Mouse (Mus musculus): Measurements from ENCODE around the gene 1500009C09Rik. TPM values are rescaled to one million over a fixed set of nuclear protein-coding genes. Genes with fewer than 3 reads are reported as not detected.
A peak's percentile ranks its signal among the peaks of the same experiment; 100 is the strongest.

1500009C09Rik gene
- total and polyA plus RNA-seq, 3 experiments = not detected

GRCm38 (mm10) chr15:82221104-82221860, 30.9 kb upstream of the 1500009C09Rik start:
- peaks cover 18% of the 10 kb centered on the region for H3K79me2 ChIP-seq (replicated peaks; ENCODE audit: control insufficient read depth, extremely low read depth, insufficient read depth, poor library complexity, severe bottlenecking)
- peaks cover 27 to 74% of the 10 kb centered on the region in 2 experiments for H3K4me1 ChIP-seq (ENCODE audit: control insufficient read depth in 1 of 2, insufficient read depth in 2 of 2)
- no peaks in the 10 kb centered on the region for H3K27me3 ChIP-seq (replicated peaks)
- peak overlapping the region; percentile 75 for H3K4me2 ChIP-seq (ENCODE audit: insufficient read depth, low read depth, poor library complexity, severe bottlenecking)
- no peaks in the 10 kb centered on the region for H3K9me3 ChIP-seq (replicated peaks; ENCODE audit: low read length)
- H3K36me3 ChIP-seq (replicated peaks in 1 of 2; ENCODE audit: control insufficient read depth in 1 of 2, insufficient read depth in 1 of 2, low read length in 1 of 2) = peaks cover 5 to 10% of the 10 kb centered on the region in 2 experiments
- peak overlapping the region; percentile 90 for H3K27ac ChIP-seq (ENCODE audit: insufficient read depth, low read depth)
- in situ Hi-C loops (cut with MboI; ENCODE audit: low pct_ligation_motif_present, low pct_unique_long_range_greater_than_20kb, low sequenced_read_pairs) = no loop called here
- peak overlapping the region; percentile 9 to 31 (median 28) for H3K4me3 ChIP-seq (replicated peaks in 1 of 3; ENCODE audit: low read depth in 2 of 3, low read length in 2 of 3, poor library complexity in 1 of 3)
- peak; percentile 89 for DNase-seq (ENCODE audit: extremely low read depth)
- dilution Hi-C loops (cut with MboI; ENCODE audit: extremely low pct_ligation_motif_present, extremely low pct_unique_long_range_greater_than_20kb, low sequenced_read_pairs) = no loop called here
- peak overlapping the region; percentile 97 for H3K9ac ChIP-seq (ENCODE audit: insufficient read depth, low read depth)
- TF ChIP-seq ELF1 (IDR thresholded peaks at IDR 0.05; ENCODE audit: low read depth, low read length) (no peak), UBTF (IDR thresholded peaks at IDR 0.05; ENCODE audit: low read depth, low read length) (peak; percentile 61), EP300 (IDR thresholded peaks at IDR 0.05; ENCODE audit: low read length) (0 out of 2 replicates have a peak, but pooled peaks have one; percentile 16), E2F4 (IDR thresholded peaks at IDR 0.05; ENCODE audit: insufficient replicate concordance, low read depth, low read length) (no peak), POLR2A (IDR thresholded peaks at IDR 0.05; ENCODE audit: low read depth, low read length) (peak; percentile 58; the same call in 1 of the 2 replicates), USF2 (conservative IDR thresholded peaks at IDR 0.05; ENCODE audit: low read depth, low read length) (no peak), RAD21 (IDR thresholded peaks at IDR 0.05; ENCODE audit: low read depth, low read length) (peak; percentile 57), CHD1 (IDR thresholded peaks at IDR 0.05; ENCODE audit: low read depth, low read length) (peak; percentile 95), ZMIZ1 (IDR thresholded peaks at IDR 0.05; ENCODE audit: low read depth, low read length) (peak; percentile 52), MEF2A (IDR thresholded peaks at IDR 0.05; ENCODE audit: borderline replicate concordance, low read depth, low read length) (peak; percentile 10), SIN3A (IDR thresholded peaks at IDR 0.05; ENCODE audit: low read length) (peak; percentile 89), NRF1 (IDR thresholded peaks at IDR 0.05; ENCODE audit: low read depth, low read length) (no peak), BHLHE40 (IDR thresholded peaks at IDR 0.05; ENCODE audit: low read depth, low read length) (0 out of 2 replicates have a peak, but pooled peaks have one; percentile 31), POLR2AphosphoS2 (IDR thresholded peaks at IDR 0.05; ENCODE audit: low read depth, low read length) (peak; percentile 82), ETS1 (conservative IDR thresholded peaks at IDR 0.05; ENCODE audit: low read depth, low read length) (peak; percentile 8), ZNF384 (IDR thresholded peaks at IDR 0.05; ENCODE audit: low read depth, low read length) (peak; percentile 38), TCF12 (IDR thresholded peaks at IDR 0.05; ENCODE audit: low read depth, low read length) (peak; percentile 37), MAX (IDR thresholded peaks at IDR 0.05; ENCODE audit: low read length) (no peak; the same call in 1 of the 2 replicates), JUND (conservative IDR thresholded peaks at IDR 0.05; ENCODE audit: low read depth, low read length) (no peak), ZC3H11A (IDR thresholded peaks at IDR 0.05; ENCODE audit: low read depth, low read length) (no peak), CTCF (conservative IDR thresholded peaks at IDR 0.05 in 1 of 2, IDR thresholded peaks at IDR 0.05 in 1 of 2; ENCODE audit: low read depth in 2 of 2, low read length in 2 of 2) (peak; percentile 65 to 76), IRF4 (IDR thresholded peaks at IDR 0.05; ENCODE audit: low read depth, low read length) (0 out of 2 replicates have a peak, but pooled peaks have one; percentile 31), USF1 (IDR thresholded peaks at IDR 0.05; ENCODE audit: low read depth, low read length) (no peak), ZKSCAN1 (IDR thresholded peaks at IDR 0.05; ENCODE audit: borderline replicate concordance, low read depth, low read length) (no peak), SMC3 (IDR thresholded peaks at IDR 0.05; ENCODE audit: low read depth, low read length) (peak; percentile 48)
